Mouse (Mus musculus) ES-E14 (cell line): ENCODE data around the gene Bhlhe40. TPM values are rescaled to one million over a fixed set of nuclear protein-coding genes. Genes with fewer than 3 reads are reported as not detected.

ENCODE experiments used
- DNase-seq: peaks from one replicate; pipeline ENCODE4 v3.0.0-alpha.2; 2013; ENCODE audit warnings: low read depth, low spot score
- H3K27ac ChIP-seq: 2 replicates; pipeline ENCODE4 v1.5.1; 2012; ENCODE audit warnings: low read depth, mild to moderate bottlenecking, low read length, moderate library complexity, mixed read lengths; ENCODE audit not compliant: poor library complexity, insufficient read depth, severe bottlenecking
- H3K36me3 ChIP-seq: 2 replicates; pipeline ENCODE4 v1.6.1; 2012; ENCODE audit warnings: mild to moderate bottlenecking, low read length, moderate library complexity, mixed read lengths; ENCODE audit not compliant: control insufficient read depth, poor library complexity, insufficient read depth, severe bottlenecking
- H3K4me1 ChIP-seq, 2 experiments: fragments of 150-350 bp in 1 of 2; sonication (generic) in 1 of 2; 2 replicates each; pipeline ENCODE4 v1.6.1; 2012; ENCODE audit warnings: low read length in 2 of 2, mild to moderate bottlenecking in 1 of 2, mixed read lengths in 1 of 2; ENCODE audit not compliant: control insufficient read depth in 2 of 2, insufficient read depth in 2 of 2, poor library complexity in 1 of 2
- H3K4me3 ChIP-seq, 2 experiments: fragments of 150-350 bp in 1 of 2; sonication (generic) in 1 of 2; 2 replicates each; pipeline ENCODE4 v1.5.1; 2012; ENCODE audit warnings: low read length in 2 of 2, low read depth in 1 of 2, mild to moderate bottlenecking in 1 of 2, mixed read lengths in 1 of 2; ENCODE audit not compliant: insufficient read depth in 1 of 2, poor library complexity in 1 of 2, severe bottlenecking in 1 of 2
- H3K9ac ChIP-seq: 2 replicates; pipeline ENCODE4 v1.6.1; 2012; ENCODE audit warnings: low read depth, mild to moderate bottlenecking, low read length, mixed read lengths; ENCODE audit not compliant: poor library complexity, insufficient read depth, severe bottlenecking
- H3K9me3 ChIP-seq: fragments of 150-350 bp; sonication (generic); 2 replicates; pipeline ENCODE4 v1.6.1; 2012; ENCODE audit warnings: low read depth, mild to moderate bottlenecking, low read length; ENCODE audit not compliant: control insufficient read depth, insufficient read depth
- CHD2 ChIP-seq: IDR thresholded peaks from 2 replicates; pipeline ENCODE4 v1.6.1; 2014; ENCODE audit warnings: mild to moderate bottlenecking, low read depth, low read length, inconsistent platforms
- HCFC1 ChIP-seq: IDR thresholded peaks from 2 replicates; pipeline ENCODE4 v1.6.1; 2012; ENCODE audit warnings: low read length, inconsistent platforms, borderline replicate concordance; ENCODE audit not compliant: insufficient read depth
- MAFK ChIP-seq: IDR thresholded peaks from 2 replicates; pipeline ENCODE4 v1.6.1; 2014; ENCODE audit warnings: mild to moderate bottlenecking, low read depth, low read length, inconsistent platforms; ENCODE audit not compliant: insufficient read depth
- ZC3H11A ChIP-seq: IDR thresholded peaks from 2 replicates; pipeline ENCODE4 v1.6.1; 2012; ENCODE audit warnings: low read depth, mild to moderate bottlenecking, inconsistent platforms, low read length, borderline replicate concordance
- ZNF384 ChIP-seq: IDR thresholded peaks from 2 replicates; pipeline ENCODE4 v1.6.1; 2012; ENCODE audit warnings: low read depth, low read length, inconsistent platforms
- in situ Hi-C, 2 experiments: fragments of 600-800 bp; cut with MboI; formaldehyde crosslinking; loops; one replicate each; pipeline ENCODE4 v1.15.1; 2025; ENCODE audit warnings: low sequenced_read_pairs in 2 of 2, inconsistent platforms in 1 of 2; ENCODE audit not compliant: unreplicated experiment in 2 of 2
- total RNA-seq: library from RNA; depleted of rRNA; stranded (reverse); fragments of 300-350 nt; gene quantifications from 2 replicates; pipeline ENCODE4 v1.2.3, GENCODE M21; 2012

The Bhlhe40 gene
- total RNA-seq, 1 experiment = 13.0 TPM

- no peak for TF ChIP-seq ZC3H11A
- TF ChIP-seq ZNF384 = no peak
- no peak for TF ChIP-seq HCFC1
- TF ChIP-seq CHD2 = no peak
- TF ChIP-seq MAFK = no peak
- H3K9me3 ChIP-seq = no peaks in the 10 kb centered on the region
- peak overlapping the region in 1 of 2 experiments; percentile 96; a peak in 2 of 4 replicates for H3K4me3 ChIP-seq
- H3K4me1 ChIP-seq = peaks cover 2 to 10% of the 10 kb centered on the region in 2 experiments; a peak in 1 of 4 replicates
- H3K36me3 ChIP-seq = peaks cover 20% of the 10 kb centered on the region
- in situ Hi-C loops = loop anchor here in 1 of 2 experiments (10.0 kb wide), 1 partner anchor 238 kb away; no protein-coding TSS in a partner anchor
- H3K27ac ChIP-seq = no peak overlapping the region
- no peak for DNase-seq
- no peak overlapping the region for H3K9ac ChIP-seq
Observed at GRCm38 (mm10) chr6:108662314-108663240, 2.1 kb downstream of the Bhlhe40 start.

DNA sequence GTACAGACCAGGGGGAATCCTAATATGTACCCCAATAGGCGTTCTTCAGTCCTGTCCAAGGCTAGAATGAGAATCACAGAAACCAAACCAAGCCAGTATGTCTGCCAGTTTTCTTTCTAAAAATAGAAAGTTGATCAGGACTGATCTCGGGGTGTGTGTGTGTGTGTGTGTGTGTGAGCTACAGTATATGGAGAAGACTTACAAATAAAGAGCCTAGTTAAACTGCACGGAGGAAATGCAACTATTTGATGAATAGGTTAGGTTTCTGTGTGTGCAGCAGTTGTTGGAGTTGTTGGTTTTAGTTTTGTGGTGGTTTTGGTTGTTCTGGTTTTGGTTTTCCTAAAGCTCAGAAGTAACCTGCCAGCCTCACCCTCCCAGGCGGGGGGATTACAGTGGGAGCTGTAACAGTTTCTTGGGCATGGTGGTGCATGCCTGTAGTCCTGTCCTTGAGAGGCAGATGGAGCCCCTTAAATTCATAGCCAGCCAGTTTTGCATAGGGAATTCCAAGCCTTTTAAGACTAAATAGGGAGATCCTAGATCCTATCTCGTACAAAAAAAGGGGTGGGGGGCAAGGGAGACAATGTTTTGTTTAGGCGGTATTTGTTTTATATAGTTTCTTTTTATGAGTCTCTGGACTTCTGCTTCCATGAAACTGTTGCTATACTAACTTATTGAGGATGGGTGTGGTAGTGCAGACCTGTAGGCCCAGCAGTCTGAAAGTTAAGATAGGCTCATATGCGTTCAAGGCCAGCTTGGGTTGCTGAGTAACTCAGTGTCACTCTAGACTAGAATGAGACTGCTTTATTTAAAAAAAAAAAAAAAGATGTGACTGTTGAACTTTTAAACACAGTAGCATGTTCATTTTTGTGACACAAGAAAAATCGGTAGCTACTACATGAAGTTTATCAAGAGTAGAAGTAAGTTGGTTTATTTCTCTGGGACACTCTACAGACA lies 3.1 kb downstream of the Bhlhe40 start:
- 0 out of 4 replicates have a peak overlapping the region, but pooled peaks of 1 of the 2 experiments have one; percentile 16 for H3K4me3 ChIP-seq
- TF ChIP-seq CHD2 = no peak
- no peak for TF ChIP-seq ZNF384
- TF ChIP-seq MAFK = no peak
- no peak for TF ChIP-seq ZC3H11A
- TF ChIP-seq HCFC1 = no peak
- no peaks in the 10 kb centered on the region for H3K9me3 ChIP-seq
- peaks cover 2 to 12% of the 10 kb centered on the region in 2 experiments; a peak in 2 of 4 replicates for H3K4me1 ChIP-seq
- H3K36me3 ChIP-seq = peaks cover 20% of the 10 kb centered on the region
- H3K9ac ChIP-seq = no peak overlapping the region
- in situ Hi-C loops = loop anchor here in 1 of 2 experiments (10.0 kb wide), 1 partner anchor 239 kb away; no protein-coding TSS in a partner anchor
- no peak for DNase-seq
- no peak overlapping the region for H3K27ac ChIP-seq

DNA sequence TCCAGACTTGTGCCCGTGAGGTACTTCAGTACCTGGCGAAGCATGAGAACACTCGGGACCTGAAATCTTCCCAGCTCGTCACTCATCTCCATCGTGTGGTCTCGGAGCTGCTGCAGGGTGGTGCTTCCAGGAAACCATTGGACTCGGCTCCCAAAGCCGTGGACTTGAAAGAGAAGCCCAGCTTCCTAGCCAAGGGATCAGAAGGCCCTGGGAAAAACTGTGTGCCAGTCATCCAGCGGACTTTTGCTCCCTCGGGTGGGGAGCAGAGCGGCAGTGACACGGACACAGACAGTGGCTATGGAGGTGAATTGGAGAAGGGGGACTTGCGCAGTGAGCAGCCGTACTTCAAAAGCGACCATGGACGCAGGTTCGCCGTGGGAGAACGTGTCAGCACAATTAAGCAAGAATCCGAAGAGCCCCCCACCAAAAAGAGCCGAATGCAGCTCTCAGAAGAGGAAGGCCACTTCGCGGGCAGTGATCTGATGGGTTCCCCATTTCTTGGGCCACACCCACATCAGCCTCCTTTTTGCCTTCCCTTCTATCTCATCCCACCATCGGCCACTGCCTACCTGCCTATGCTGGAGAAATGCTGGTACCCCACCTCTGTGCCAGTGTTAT lies 4.2 kb downstream of the Bhlhe40 start:
- peaks cover 6 to 12% of the 10 kb centered on the region in 2 experiments for H3K4me1 ChIP-seq
- DNase-seq = no peak
- peaks cover 20% of the 10 kb centered on the region for H3K36me3 ChIP-seq
- TF ChIP-seq ZNF384 (no peak), HCFC1 (no peak), CHD2 (no peak), ZC3H11A (no peak), MAFK (no peak)
- no peak overlapping the region for H3K9ac ChIP-seq
- H3K4me3 ChIP-seq = no peak overlapping the region
- no peaks in the 10 kb centered on the region for H3K9me3 ChIP-seq
- in situ Hi-C loops = loop anchor here in 1 of 2 experiments (10.0 kb wide), 1 partner anchor 240 kb away; no protein-coding TSS in a partner anchor
- H3K27ac ChIP-seq = no peak overlapping the region
